Mouse (Mus musculus): ENCODE data around the gene Rnft1.

DNA sequence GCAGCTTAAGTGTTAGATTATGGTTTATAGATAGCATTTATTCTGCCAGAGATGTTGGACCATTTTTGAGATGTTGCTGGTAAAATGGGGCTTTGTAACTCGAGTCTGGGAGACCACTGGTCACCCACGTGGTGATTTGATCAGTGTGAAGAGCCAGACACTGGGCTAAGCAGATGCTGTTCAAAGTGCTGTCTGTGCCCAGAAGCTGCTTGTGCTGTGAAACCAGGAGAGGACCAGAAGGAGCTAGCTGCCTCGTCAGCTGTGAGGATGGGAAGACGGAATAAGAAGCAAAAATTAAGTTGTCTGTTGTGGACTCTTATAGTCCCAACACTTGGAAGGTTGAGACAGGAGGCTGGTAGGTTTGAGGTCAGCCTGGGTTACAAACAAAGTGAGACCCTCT lies 46.2 kb upstream of the Rnft1 start:
- TF ChIP-seq CTCF (IDR thresholded peaks at IDR 0.05; ENCODE audit: low read depth, low read length) (no peak), GATA1 (IDR thresholded peaks at IDR 0.05; ENCODE audit: borderline replicate concordance, low read length) (no peak), TAL1 (conservative IDR thresholded peaks at IDR 0.05; ENCODE audit: low read depth, low read length) (no peak), POLR2AphosphoS5 (IDR thresholded peaks at IDR 0.05; ENCODE audit: insufficient replicate concordance, low read depth, low read length) (no peak)

Measured in G1E (cell line).